Comparison of ENCODE assay signal across 13 mouse cellular contexts in the genomic region with DNA sequence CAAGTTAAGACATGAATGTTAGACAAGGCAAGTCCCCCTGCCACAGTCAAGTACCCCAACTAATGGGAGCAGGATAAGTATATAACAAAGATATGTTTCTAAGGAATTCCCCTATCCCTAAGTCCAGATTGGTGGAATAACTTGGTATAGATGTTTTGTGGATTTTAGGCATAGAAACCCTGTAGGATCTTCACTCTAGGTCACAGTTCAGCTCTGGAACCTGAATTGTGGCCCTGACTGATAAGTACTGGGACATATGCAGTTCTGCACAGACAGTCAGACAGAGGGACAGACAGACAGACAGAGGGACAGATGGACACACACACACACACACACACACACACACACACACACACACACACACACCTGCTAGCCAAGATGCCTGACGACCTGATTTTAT. TPM values are rescaled to one million over a fixed set of nuclear protein-coding genes. Genes with fewer than 3 reads are reported as not detected.
A peak's percentile ranks its signal among the peaks of the same experiment; 100 is the strongest.
DNase-seq lines count a peak whose midpoint lies in the region; ATAC-seq lines count a peak whose summit lies in the region.
"Had no signal": no experiment of that assay in that cellular context is flagged by ENCODE, and none has a peak within 500 bp of the region (broad histone marks: within the 10 kb centered on the region; RNA-seq: fewer than 3 reads in every experiment).

No protein-coding gene starts in this region.

- H3K4me1 ChIP-seq in forebrain, embryonic 14.5 days (ENCODE audit: control insufficient read depth, insufficient read depth, low read length), result no peaks in the 10 kb centered on the region
- no peaks in the 10 kb centered on the region for H3K4me1 ChIP-seq in forebrain, embryonic 15.5 days
- H3K4me1 ChIP-seq: forebrain, embryonic 12.5 days; heart, embryonic 13.5 days; neural tube, embryonic 12.5 days had no signal

- H3K4me2 ChIP-seq in forebrain, embryonic 14.5 days (ENCODE audit: low read length), result no peak overlapping the region
- no peak overlapping the region for H3K4me2 ChIP-seq in forebrain, embryonic 15.5 days (replicated peaks)
- H3K4me2 ChIP-seq: forebrain, embryonic 12.5 days; heart, embryonic 13.5 days; neural tube, embryonic 12.5 days had no signal

- peak; percentile 28 for DNase-seq in forebrain, embryonic 14.5 days (ENCODE audit: low spot score)
- peak; percentile 10 for DNase-seq in 3134 (ENCODE audit: extremely low read depth, insufficient read length, low spot score)
- DNase-seq in brain, adult 2 months (ENCODE audit: low read depth, low spot score), result peak; percentile 24
- DNase-seq in hindlimb bud, embryonic 11.5 days (ENCODE audit: extremely low spot score, low read depth, low spot score), result peak; percentile 63
- DNase-seq in layer of hippocampus, adult 8-10 months (ENCODE audit: low spot score in 2 of 2), result no peak
- no peak for DNase-seq in kidney, adult 11 months
- DNase-seq in spleen, adult 18-20 months, result no peak
- DNase-seq: lung, adult 18-20 months had no signal

- no peaks in the 10 kb centered on the region for H3K9me3 ChIP-seq in forebrain, embryonic 14.5 days (replicated peaks; ENCODE audit: control insufficient read depth, low read length)
- H3K9me3 ChIP-seq in forebrain, embryonic 15.5 days, result no peaks in the 10 kb centered on the region
- H3K9me3 ChIP-seq: forebrain, embryonic 12.5 days; heart, embryonic 13.5 days; neural tube, embryonic 12.5 days had no signal

- no peak overlapping the region for H3K4me3 ChIP-seq in forebrain, embryonic 14.5 days (ENCODE audit: low read depth, low read length)
- no peak overlapping the region for H3K4me3 ChIP-seq in forebrain, embryonic 15.5 days
- H3K4me3 ChIP-seq: forebrain, embryonic 12.5 days; heart, embryonic 13.5 days; neural tube, embryonic 12.5 days had no signal

- H3K36me3 ChIP-seq in forebrain, embryonic 14.5 days (ENCODE audit: control insufficient read depth, insufficient read depth, low read length), result no peaks in the 10 kb centered on the region
- no peaks in the 10 kb centered on the region for H3K36me3 ChIP-seq in forebrain, embryonic 15.5 days
- H3K36me3 ChIP-seq: forebrain, embryonic 12.5 days; heart, embryonic 13.5 days; neural tube, embryonic 12.5 days had no signal

- no peak overlapping the region for H3K9ac ChIP-seq in forebrain, embryonic 14.5 days (ENCODE audit: low read length)
- no peak overlapping the region for H3K9ac ChIP-seq in forebrain, embryonic 15.5 days (replicated peaks)
- H3K9ac ChIP-seq: forebrain, embryonic 12.5 days; heart, embryonic 13.5 days; neural tube, embryonic 12.5 days had no signal

- H3K27ac ChIP-seq in forebrain, embryonic 14.5 days (ENCODE audit: low read depth, low read length), result no peak overlapping the region
- no peak overlapping the region for H3K27ac ChIP-seq in forebrain, embryonic 15.5 days (replicated peaks)
- H3K27ac ChIP-seq: forebrain, embryonic 12.5 days; heart, embryonic 13.5 days; neural tube, embryonic 12.5 days had no signal

- WGBS in forebrain, embryonic 14.5 days, result 80% methylated on average over 1 of the region's 1 CpGs
- 100% methylated on average over 1 of the region's 1 CpGs for WGBS in forebrain, embryonic 15.5 days

- ATAC-seq in forebrain, embryonic 14.5 days, result no peak
- no peak for ATAC-seq in forebrain, embryonic 15.5 days (replicated peaks)

- H3K27me3 ChIP-seq in forebrain, embryonic 14.5 days (replicated peaks; ENCODE audit: control insufficient read depth, insufficient read depth, low read length), result no peaks in the 10 kb centered on the region
- H3K27me3 ChIP-seq in forebrain, embryonic 15.5 days, result no peaks in the 10 kb centered on the region
- H3K27me3 ChIP-seq: neural tube, embryonic 12.5 days had no signal

RNA-seq across cellular contexts. Expression of gene Gm21060, which starts 32.6 kb away (rescaled TPM):
- not detected in 2 replicates for polyA plus RNA-seq in forebrain, embryonic 14.5 days (2014; fragmentation: Nextera tagmentation; extraction: Ambion mirVana)
- polyA plus RNA-seq in forebrain, embryonic 15.5 days (2015; fragmentation: Nextera tagmentation; extraction: Ambion mirVana), result not detected in 2 replicates
- total RNA-seq in layer of hippocampus, adult 8-10 months (2022), result not detected
- total RNA-seq: layer of hippocampus, adult 18-20 months had no signal
- polyA plus RNA-seq: forebrain, embryonic 12.5 days; heart, embryonic 13.5 days; neural tube, embryonic 12.5 days had no signal

RNA-seq across cellular contexts. Expression of gene Csf2ra, which starts 36.0 kb away (rescaled TPM):
- 10.2 and 15.7 TPM in 2 replicates for polyA plus RNA-seq in forebrain, embryonic 14.5 days (2014; fragmentation: Nextera tagmentation; extraction: Ambion mirVana)
- 32.7 and 36.8 TPM in 2 replicates for polyA plus RNA-seq in forebrain, embryonic 15.5 days (2015; fragmentation: Nextera tagmentation; extraction: Ambion mirVana)
- 10 to 100 TPM; 38.8 to 50.3 (median 43.9) TPM for total RNA-seq in layer of hippocampus, adult 8-10 months (2022)

Comparison
In these comparisons a context has a peak if more than half of its experiments do, and no peak if none do; other contexts are left out.
1. DNase-seq: peak in forebrain, embryonic 14.5 days (single experiment), 3134 (single experiment), brain, adult 2 months (single experiment) and hindlimb bud, embryonic 11.5 days (single experiment); none in layer of hippocampus, adult 8-10 months (0 of 2), kidney, adult 11 months (single experiment) and spleen, adult 18-20 months (0 of 2).